Mouse (Mus musculus) urinary bladder, postnatal 14 days (tissue): ENCODE results near the gene Wnt2b.

Source experiments
- DNase-seq: peaks from one replicate; pipeline ENCODE4 v3.0.0; 2021; ENCODE audit warnings: low spot score

The Wnt2b gene

GRCm38 (mm10) chr3:104961066-104962059 lies at the start of gene Wnt2b:
Gene Wnt2b, minus strand, starts transcription at chr3:104961921.
- no peak for DNase-seq

GRCm38 (mm10) chr3:105010681-105011339 lies 49.1 kb upstream of the Wnt2b start:
- DNase-seq = no peak

- no peak for DNase-seq
Observed at GRCm38 (mm10) chr3:105008070-105008469, 46.3 kb upstream of the Wnt2b start.

GRCm38 (mm10) chr3:105006101-105006500 lies 44.4 kb upstream of the Wnt2b start:
- DNase-seq = no peak

- DNase-seq = no peak
Observed at GRCm38 (mm10) chr3:105005561-105006065, 43.9 kb upstream of the Wnt2b start.

- no peak for DNase-seq
Observed at GRCm38 (mm10) chr3:105005011-105005410, 43.3 kb upstream of the Wnt2b start.

GRCm38 (mm10) chr3:105003960-105004463 lies 42.3 kb upstream of the Wnt2b start:
- no peak for DNase-seq

GRCm38 (mm10) chr3:105001374-105001773 lies 39.7 kb upstream of the Wnt2b start:
- no peak for DNase-seq

- peak; percentile 53 for DNase-seq
Observed at GRCm38 (mm10) chr3:105000561-105000960, 38.8 kb upstream of the Wnt2b start.

GRCm38 (mm10) chr3:104997563-104997962 lies 35.8 kb upstream of the Wnt2b start:
- DNase-seq = no peak

GRCm38 (mm10) chr3:104995707-104996106 lies 34.0 kb upstream of the Wnt2b start:
- no peak for DNase-seq

GRCm38 (mm10) chr3:104994415-104994841 lies 32.7 kb upstream of the Wnt2b start:
- no peak for DNase-seq

GRCm38 (mm10) chr3:104993800-104994199 lies 32.1 kb upstream of the Wnt2b start:
- peak; percentile 44 for DNase-seq

GRCm38 (mm10) chr3:104992709-104993388 lies 31.1 kb upstream of the Wnt2b start:
- peak; percentile 93 for DNase-seq

- DNase-seq = peak; percentile 48
Observed at GRCm38 (mm10) chr3:104991703-104992102, 30.0 kb upstream of the Wnt2b start.

GRCm38 (mm10) chr3:104987884-104988283 lies 26.2 kb upstream of the Wnt2b start:
- no peak for DNase-seq

- no peak for DNase-seq
Observed at GRCm38 (mm10) chr3:104979735-104980134, 18.0 kb upstream of the Wnt2b start.

- DNase-seq = peak; percentile 92
Observed at GRCm38 (mm10) chr3:104967548-104968300, 6.0 kb upstream of the Wnt2b start.

- DNase-seq = no peak
Observed at GRCm38 (mm10) chr3:104965991-104966554, 4.4 kb upstream of the Wnt2b start.

- no peak for DNase-seq
Observed at GRCm38 (mm10) chr3:104965070-104965855, 3.5 kb upstream of the Wnt2b start.
